Mouse (Mus musculus): ENCODE data around the gene Rhbg.

DNA sequence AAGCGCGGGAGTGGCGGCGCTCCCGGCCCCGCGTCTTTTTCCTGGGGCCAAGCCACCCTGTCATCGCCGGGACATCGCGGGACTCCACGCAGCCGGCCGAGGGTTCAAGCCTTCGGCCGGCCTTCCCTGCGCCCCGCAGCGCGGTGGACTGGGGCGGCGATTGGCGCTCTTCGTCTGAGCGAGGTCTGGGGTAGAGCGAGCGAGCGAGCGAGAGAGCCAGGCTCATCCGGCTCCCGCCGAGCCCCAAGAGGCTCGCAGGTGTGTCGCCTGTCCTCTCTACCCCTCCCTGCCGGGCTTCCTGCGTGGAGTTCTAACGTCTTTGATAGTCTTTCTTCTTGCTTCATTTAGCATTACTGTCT is 53.6 kb downstream of the Rhbg start:
- TF ChIP-seq CTCF (conservative IDR thresholded peaks at IDR 0.05; ENCODE audit: insufficient read depth, insufficient read length, low read depth, low read length) (no peak), POLR2A (IDR thresholded peaks at IDR 0.05; ENCODE audit: low read depth, low read length) (no peak)
